ENCODE assay signal across 24 mouse cellular contexts in genomic region chr10:32439932-32440519, GRCm38 (mm10).
DNase-seq lines count a peak whose midpoint lies in the region; ATAC-seq lines count a peak whose summit lies in the region.
"Had no signal": no experiment of that assay in that cellular context is flagged by ENCODE, and none has a peak within 500 bp of the region (broad histone marks: within the 10 kb centered on the region; RNA-seq: fewer than 3 reads in every experiment).

No protein-coding gene starts in this region.

- H3K4me3 ChIP-seq in forebrain, embryonic 14.5 days (ENCODE audit: low read depth, low read length) = no peak overlapping the region
- H3K4me3 ChIP-seq in forebrain, embryonic 13.5 days = no peak overlapping the region
- no peak overlapping the region for H3K4me3 ChIP-seq in hindbrain, embryonic 15.5 days
- H3K4me3 ChIP-seq in hindbrain, embryonic 12.5 days = no peak overlapping the region
- H3K4me3 ChIP-seq in neural tube, embryonic 12.5 days = no peak overlapping the region
- H3K4me3 ChIP-seq in neural tube, embryonic 15.5 days (replicated peaks) = no peak overlapping the region
- H3K4me3 ChIP-seq: heart, adult 2 months had no signal

- no peak overlapping the region for H3K9ac ChIP-seq in forebrain, embryonic 14.5 days (ENCODE audit: low read length)
- H3K9ac ChIP-seq in forebrain, embryonic 13.5 days = no peak overlapping the region
- no peak overlapping the region for H3K9ac ChIP-seq in hindbrain, embryonic 15.5 days
- no peak overlapping the region for H3K9ac ChIP-seq in hindbrain, embryonic 12.5 days
- no peak overlapping the region for H3K9ac ChIP-seq in neural tube, embryonic 12.5 days
- no peak overlapping the region for H3K9ac ChIP-seq in neural tube, embryonic 15.5 days (replicated peaks)

- peak; percentile 6 for DNase-seq in forebrain, embryonic 14.5 days (ENCODE audit: low spot score)
- no peak for DNase-seq in neural tube, embryonic 10.5 days (ENCODE audit: extremely low spot score, low spot score)
- DNase-seq in retina, postnatal 1 day = no peak
- DNase-seq: adrenal gland, postnatal 10 days; adrenal gland, postnatal 36 days; B cell, adult 2 months; cerebellum, adult 11 months; cerebellum, adult 8-10 months; cerebellum, postnatal 10 days; cerebellum, postnatal 36 days; gastrocnemius, postnatal 10 days; gastrocnemius, postnatal 36 days; heart, adult 2 months; kidney, adult 2 months had no signal

- no peaks in the 10 kb centered on the region for H3K27me3 ChIP-seq in forebrain, embryonic 14.5 days (replicated peaks; ENCODE audit: control insufficient read depth, insufficient read depth, low read length)
- no peaks in the 10 kb centered on the region for H3K27me3 ChIP-seq in forebrain, embryonic 13.5 days
- no peaks in the 10 kb centered on the region for H3K27me3 ChIP-seq in hindbrain, embryonic 15.5 days
- no peaks in the 10 kb centered on the region for H3K27me3 ChIP-seq in hindbrain, embryonic 12.5 days
- no peaks in the 10 kb centered on the region for H3K27me3 ChIP-seq in neural tube, embryonic 12.5 days (replicated peaks)
- no peaks in the 10 kb centered on the region for H3K27me3 ChIP-seq in neural tube, embryonic 15.5 days (replicated peaks)
- H3K27me3 ChIP-seq: CH12.LX, Patski had no signal

- H3K9me3 ChIP-seq in forebrain, embryonic 14.5 days (replicated peaks; ENCODE audit: control insufficient read depth, low read length) = no peaks in the 10 kb centered on the region
- H3K9me3 ChIP-seq in forebrain, embryonic 13.5 days (replicated peaks) = no peaks in the 10 kb centered on the region
- no peaks in the 10 kb centered on the region for H3K9me3 ChIP-seq in hindbrain, embryonic 15.5 days
- H3K9me3 ChIP-seq in hindbrain, embryonic 12.5 days (replicated peaks) = no peaks in the 10 kb centered on the region
- H3K9me3 ChIP-seq in neural tube, embryonic 12.5 days = no peaks in the 10 kb centered on the region
- H3K9me3 ChIP-seq in neural tube, embryonic 15.5 days (replicated peaks) = no peaks in the 10 kb centered on the region
- H3K9me3 ChIP-seq: G1E had no signal

- no peaks in the 10 kb centered on the region for H3K4me1 ChIP-seq in forebrain, embryonic 14.5 days (ENCODE audit: control insufficient read depth, insufficient read depth, low read length)
- H3K4me1 ChIP-seq in forebrain, embryonic 13.5 days = no peaks in the 10 kb centered on the region
- no peaks in the 10 kb centered on the region for H3K4me1 ChIP-seq in hindbrain, embryonic 15.5 days (replicated peaks)
- H3K4me1 ChIP-seq in hindbrain, embryonic 12.5 days = no peaks in the 10 kb centered on the region
- no peaks in the 10 kb centered on the region for H3K4me1 ChIP-seq in neural tube, embryonic 12.5 days
- H3K4me1 ChIP-seq in neural tube, embryonic 15.5 days = 0 out of 2 replicates have a peak, but pooled peaks cover 4% of the 10 kb centered on the region

- no peak overlapping the region for H3K27ac ChIP-seq in forebrain, embryonic 14.5 days (ENCODE audit: low read depth, low read length)
- no peak overlapping the region for H3K27ac ChIP-seq in forebrain, embryonic 13.5 days
- no peak overlapping the region for H3K27ac ChIP-seq in hindbrain, embryonic 15.5 days (replicated peaks)
- H3K27ac ChIP-seq in hindbrain, embryonic 12.5 days = no peak overlapping the region
- H3K27ac ChIP-seq in neural tube, embryonic 12.5 days = no peak overlapping the region
- H3K27ac ChIP-seq in neural tube, embryonic 15.5 days (replicated peaks) = peak overlapping the region; percentile 37; the same call in 1 of the 2 replicates
- H3K27ac ChIP-seq: heart, adult 2 months had no signal

- WGBS in forebrain, embryonic 14.5 days = 62% methylated on average over 3 of the region's 3 CpGs
- WGBS in forebrain, embryonic 13.5 days = 66% methylated on average over 3 of the region's 3 CpGs
- 58% methylated on average over 3 of the region's 3 CpGs for WGBS in hindbrain, embryonic 15.5 days
- 83% methylated on average over 3 of the region's 3 CpGs for WGBS in hindbrain, embryonic 12.5 days
- WGBS in neural tube, embryonic 12.5 days = 39% methylated on average over 3 of the region's 3 CpGs
- WGBS in neural tube, embryonic 15.5 days = 24% methylated on average over 3 of the region's 3 CpGs

- no peak for ATAC-seq in forebrain, embryonic 14.5 days
- no peak for ATAC-seq in forebrain, embryonic 13.5 days
- ATAC-seq in hindbrain, embryonic 15.5 days (ENCODE audit: low FRiP score, low read depth) = 0 out of 2 replicates have a peak, but pooled peaks have one; percentile 30
- ATAC-seq in hindbrain, embryonic 12.5 days (ENCODE audit: low FRiP score) = no peak
- ATAC-seq in neural tube, embryonic 12.5 days (ENCODE audit: low FRiP score, low read depth) = 0 out of 2 replicates have a peak, but pooled peaks have one; percentile 25
- ATAC-seq in neural tube, embryonic 15.5 days (ENCODE audit: low FRiP score) = peak; percentile 87
- ATAC-seq: intestine, postnatal 0 days; Patski had no signal

- H3K36me3 ChIP-seq in forebrain, embryonic 14.5 days (ENCODE audit: control insufficient read depth, insufficient read depth, low read length) = no peaks in the 10 kb centered on the region
- no peaks in the 10 kb centered on the region for H3K36me3 ChIP-seq in forebrain, embryonic 13.5 days (ENCODE audit: poor library complexity, severe bottlenecking)
- H3K36me3 ChIP-seq in hindbrain, embryonic 15.5 days = no peaks in the 10 kb centered on the region
- H3K36me3 ChIP-seq in hindbrain, embryonic 12.5 days = no peaks in the 10 kb centered on the region
- no peaks in the 10 kb centered on the region for H3K36me3 ChIP-seq in neural tube, embryonic 12.5 days
- H3K36me3 ChIP-seq in neural tube, embryonic 15.5 days = no peaks in the 10 kb centered on the region
- H3K36me3 ChIP-seq: G1E had no signal

- no peak overlapping the region for H3K4me2 ChIP-seq in forebrain, embryonic 14.5 days (ENCODE audit: low read length)
- H3K4me2 ChIP-seq in forebrain, embryonic 13.5 days = no peak overlapping the region
- no peak overlapping the region for H3K4me2 ChIP-seq in hindbrain, embryonic 15.5 days
- H3K4me2 ChIP-seq in hindbrain, embryonic 12.5 days (replicated peaks) = no peak overlapping the region
- no peak overlapping the region for H3K4me2 ChIP-seq in neural tube, embryonic 12.5 days (replicated peaks)
- H3K4me2 ChIP-seq in neural tube, embryonic 15.5 days = no peak overlapping the region
- H3K4me2 ChIP-seq: heart, embryonic 11.5 days had no signal

Comparison
In these comparisons a context has a peak if more than half of its experiments do, and no peak if none do; other contexts are left out.
1. ATAC-seq: peak in hindbrain, embryonic 15.5 days (single experiment), neural tube, embryonic 12.5 days (single experiment) and neural tube, embryonic 15.5 days (single experiment); none in forebrain, embryonic 14.5 days (single experiment), forebrain, embryonic 13.5 days (single experiment) and hindbrain, embryonic 12.5 days (single experiment).